Mouse (Mus musculus): ENCODE measurements around the gene Npff.

The Npff gene

DNA sequence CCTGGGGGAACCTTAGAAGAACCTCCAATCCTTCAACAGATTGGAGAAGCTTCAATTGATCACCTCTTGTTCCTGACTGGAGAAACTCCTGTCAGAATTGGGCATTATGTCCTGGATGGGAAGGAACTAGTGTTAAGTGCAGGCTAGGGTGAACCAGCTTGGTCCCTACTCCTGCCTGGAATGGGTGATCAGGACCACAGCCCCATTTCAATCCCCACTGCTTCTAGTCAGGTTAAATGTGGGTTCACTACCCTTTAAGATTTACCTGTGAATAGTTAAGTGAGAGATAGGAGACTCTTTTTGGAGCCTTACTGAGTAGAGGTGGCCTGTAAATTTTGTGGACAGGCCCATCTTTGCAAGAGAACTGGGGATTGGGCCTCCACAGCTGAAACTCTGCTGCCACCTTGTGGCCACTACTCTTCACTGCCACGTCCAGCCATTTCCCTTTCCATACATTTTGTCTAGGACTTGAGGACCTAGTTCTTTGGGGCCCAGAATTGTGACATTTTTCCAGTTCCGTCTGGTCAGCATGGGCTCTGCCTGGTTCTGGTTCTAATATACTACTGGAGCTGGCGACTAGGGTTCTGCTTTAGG, at the start of gene Npff:
Gene Npff (minus strand): TSS at position 51 of the 594 bp plus-strand sequence.
- DNase-seq (ENCODE audit: low spot score): no peak

DNA sequence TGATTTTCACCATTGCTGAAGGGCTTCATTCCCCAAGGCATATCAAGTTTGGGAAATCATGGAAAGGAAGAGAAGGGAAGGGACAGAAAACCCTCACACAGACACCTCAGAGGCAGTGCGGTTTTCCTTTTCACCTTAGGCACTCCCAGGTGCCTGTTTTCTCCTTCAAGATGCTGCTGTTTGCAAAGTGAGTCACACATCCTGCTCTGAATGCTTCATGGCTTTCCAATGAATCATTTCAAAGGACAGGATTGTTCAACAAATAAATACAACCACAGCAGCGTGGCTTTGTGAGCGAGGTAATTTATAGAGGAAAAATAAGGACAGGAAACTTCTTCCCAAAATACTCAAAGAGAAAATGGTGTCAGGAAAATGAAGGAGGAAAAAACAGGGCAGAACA, 47.3 kb upstream of the Npff start:
- DNase-seq (ENCODE audit: low spot score): no peak

DNA sequence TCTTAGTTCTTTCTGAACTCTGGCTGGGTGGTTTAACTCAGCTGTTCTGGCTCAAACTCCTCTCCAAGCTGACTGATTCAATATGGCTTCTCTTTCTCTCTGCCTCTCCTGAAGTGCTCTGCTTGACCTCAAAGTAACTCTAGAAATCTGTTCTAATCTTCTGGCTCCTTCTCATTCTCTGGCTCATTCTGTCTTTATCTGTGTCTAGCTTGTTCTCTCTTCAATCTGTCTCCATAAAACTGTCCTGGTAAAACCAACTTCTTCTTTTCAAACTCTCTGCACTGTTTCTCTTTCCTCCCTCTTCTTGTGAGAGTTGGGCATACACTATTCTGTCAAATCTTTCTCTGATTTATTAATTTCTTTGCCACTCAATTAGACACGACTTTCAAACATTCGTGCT, 43.1 kb upstream of the Npff start:
- no peak for DNase-seq (ENCODE audit: low spot score)

DNA sequence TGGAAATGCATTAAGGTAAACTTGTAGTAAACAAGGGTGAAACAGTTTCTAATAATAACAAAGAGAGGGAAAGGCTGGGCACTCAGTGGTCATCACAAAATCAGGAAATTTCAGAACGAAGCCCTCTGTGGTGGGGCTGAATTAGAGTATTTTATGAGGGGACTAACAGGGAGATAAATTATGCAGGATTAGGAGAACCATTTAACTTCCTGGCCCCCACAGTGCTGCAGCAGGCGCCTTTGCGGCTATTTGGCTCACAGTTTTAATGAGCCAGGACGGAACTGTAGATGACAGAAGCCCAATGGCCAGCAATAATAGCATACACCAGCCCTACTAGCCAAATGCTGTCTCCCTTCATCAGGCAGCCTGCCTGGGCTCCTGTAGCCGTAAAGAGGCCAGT, 38.9 kb upstream of the Npff start:
- no peak for DNase-seq (ENCODE audit: low spot score)

DNA sequence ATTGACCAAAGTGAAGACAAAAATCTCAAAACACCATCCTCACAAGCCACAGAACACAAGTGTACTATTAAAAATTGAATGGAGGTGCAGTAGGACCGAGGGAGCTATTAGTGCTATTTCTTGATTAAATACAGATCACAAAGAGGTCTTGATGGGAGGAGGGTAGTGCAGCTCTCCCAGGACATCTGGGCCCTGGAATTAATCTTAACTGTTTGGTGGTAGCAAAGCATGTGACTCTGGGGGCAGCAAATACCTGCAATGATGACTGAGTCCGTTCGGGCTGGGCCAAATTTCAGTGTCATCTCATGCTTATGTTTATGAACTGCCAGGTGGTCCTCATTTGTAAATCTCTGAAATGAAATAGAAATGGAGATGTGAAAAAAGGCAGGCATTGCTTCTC, 38.3 kb upstream of the Npff start:
- DNase-seq (ENCODE audit: low spot score): no peak

DNA sequence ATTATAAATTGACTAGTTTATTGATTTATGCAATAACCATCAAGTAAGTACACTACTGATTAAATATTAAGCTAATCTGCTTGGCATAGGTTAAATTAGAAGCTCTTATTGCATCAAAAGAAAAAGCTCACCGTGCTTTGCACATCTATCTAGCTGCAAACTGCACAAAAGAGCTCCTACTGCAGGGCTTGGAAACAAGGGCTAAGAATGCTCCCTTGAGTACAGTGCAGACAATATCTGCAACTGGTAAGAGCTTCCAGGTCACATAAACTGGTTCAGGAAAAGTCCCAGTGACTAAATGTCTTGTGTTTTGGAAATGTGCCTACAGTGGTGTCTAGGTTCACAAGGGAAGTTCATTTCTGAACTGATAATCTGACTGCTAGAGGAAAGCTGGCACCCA, 37.7 kb upstream of the Npff start:
- DNase-seq (ENCODE audit: low spot score): no peak

DNA sequence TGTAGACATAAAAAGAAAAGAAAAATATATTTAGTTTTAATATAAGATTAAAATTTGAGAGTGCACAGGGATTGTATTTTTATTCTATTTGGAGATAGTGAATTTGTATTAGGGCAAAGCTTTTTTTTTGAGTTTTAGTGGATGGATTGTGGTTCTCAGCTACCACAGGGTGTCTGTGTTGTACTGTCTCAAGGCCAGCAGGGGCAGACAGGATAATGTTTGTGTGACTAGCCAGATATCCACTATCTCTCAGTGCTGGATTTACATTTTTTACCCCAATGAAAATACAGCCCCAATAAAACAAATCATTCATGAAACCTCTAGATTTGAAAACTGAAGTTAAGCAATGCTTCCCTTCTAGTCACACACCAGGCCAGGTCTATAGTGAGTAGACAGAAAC, 32.8 kb upstream of the Npff start:
- DNase-seq (ENCODE audit: low spot score): no peak

DNA sequence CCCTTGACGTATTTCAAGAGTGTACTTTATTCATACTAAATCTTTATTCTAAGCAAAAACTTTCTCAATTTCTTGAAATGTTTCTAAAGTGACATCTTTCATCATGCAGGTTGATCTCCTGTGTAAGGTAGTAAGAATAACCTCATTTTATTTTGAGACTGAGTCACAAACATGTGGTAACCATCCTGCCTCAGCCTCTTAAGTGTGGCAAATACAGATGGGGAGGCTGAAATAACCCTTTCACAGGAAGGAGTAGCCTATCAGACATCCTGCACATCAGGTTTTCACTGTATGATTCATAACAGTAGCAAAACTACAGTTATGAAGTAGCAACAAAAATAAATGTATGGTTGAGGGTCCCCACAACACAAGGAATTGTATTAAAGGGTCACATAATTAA, 30.8 kb upstream of the Npff start:
- DNase-seq (ENCODE audit: low spot score): no peak

DNA sequence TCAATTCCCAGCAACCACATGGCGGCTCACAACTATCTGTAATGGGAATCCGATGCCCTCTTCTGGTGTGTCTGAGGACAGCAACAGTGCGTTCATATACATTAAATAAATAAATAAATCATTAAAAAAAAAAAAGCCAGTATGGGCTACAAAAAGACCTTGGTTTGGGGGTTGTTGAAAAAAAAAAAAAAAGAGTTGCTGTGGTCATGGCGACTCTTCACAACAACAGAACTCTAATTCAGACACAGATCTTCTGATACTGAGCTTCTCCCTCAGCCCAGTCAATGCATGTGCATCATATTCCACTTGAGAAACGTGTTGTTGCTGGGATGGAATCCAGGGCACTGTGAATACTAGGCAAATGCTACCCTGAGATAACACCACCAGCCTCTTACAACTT, 27.9 kb upstream of the Npff start:
- no peak for DNase-seq (ENCODE audit: low spot score)

DNA sequence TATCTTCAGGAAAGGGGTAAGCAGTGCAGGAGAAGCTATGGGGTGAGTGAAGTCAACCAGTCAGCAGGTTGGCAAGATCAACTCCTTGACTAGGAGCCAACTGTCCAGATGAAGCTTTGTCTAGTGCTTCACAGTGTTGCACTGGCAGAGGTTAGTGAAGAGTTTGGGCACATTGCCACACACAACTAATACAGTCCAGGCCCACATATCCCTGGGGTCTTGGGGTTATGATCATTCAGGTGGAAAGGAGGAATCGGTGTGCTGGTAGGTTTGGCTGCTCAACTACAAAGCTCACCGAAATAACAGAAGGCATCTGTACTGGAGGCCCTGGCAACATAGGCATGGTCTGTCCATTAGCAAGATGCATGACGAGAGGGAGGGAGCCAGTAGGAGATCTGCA, 22.7 kb upstream of the Npff start:
- no peak for DNase-seq (ENCODE audit: low spot score)

DNA sequence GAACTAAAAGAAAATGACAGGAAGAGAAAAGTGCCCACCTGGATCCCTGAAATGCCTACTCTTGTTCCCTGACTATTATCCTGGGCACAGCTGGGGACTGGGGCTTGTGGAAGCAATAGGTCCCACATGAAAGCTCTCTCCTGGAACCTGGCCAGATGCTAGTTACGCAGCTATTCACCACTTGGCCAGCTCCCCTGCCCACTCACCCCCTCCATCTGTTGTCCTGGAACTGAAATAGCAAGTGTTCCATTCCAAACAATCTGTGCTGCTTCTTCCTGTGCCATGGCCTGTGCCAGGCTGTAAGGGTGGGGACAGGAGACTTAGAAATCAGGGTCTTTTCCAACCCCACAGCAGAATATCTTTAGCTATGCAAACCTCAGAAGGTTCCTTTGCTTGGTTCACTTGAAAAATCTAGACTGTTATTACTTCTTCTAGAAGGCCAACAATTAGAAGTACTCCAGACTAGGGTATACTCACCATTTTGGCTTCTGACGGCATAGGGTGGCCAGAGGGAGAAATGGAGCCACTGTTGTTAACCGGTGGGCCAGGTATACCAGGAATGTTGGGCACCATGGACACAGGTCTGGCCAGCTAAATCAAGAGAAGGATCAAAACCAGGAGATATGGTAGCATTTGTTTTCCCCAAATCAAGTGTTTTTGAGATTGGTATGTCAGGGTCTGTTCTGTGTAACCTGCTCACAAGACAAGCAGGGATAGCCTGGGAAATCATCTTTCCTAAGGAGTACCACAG, 22.1 kb upstream of the Npff start:
- DNase-seq (ENCODE audit: low spot score): no peak

DNA sequence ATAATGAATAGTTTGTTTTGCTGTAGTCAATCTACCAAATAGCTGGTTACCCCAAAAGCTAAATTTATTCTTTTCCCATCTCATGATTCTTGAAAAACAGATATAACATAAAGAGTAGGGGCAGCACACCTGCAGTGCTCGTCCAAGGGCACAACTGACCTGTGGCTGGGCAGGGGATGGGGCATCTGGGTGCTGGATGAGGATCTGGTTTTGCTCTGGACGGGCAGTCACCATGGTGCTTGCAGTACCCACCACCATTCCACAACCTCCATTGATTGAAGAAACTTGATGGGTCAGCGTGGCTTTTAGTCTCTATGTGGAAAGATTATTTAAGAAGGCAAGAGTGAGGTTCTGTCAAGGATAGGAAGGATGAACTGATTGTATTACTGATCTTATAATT, 21.5 kb upstream of the Npff start:
- no peak for DNase-seq (ENCODE audit: low spot score)

DNA sequence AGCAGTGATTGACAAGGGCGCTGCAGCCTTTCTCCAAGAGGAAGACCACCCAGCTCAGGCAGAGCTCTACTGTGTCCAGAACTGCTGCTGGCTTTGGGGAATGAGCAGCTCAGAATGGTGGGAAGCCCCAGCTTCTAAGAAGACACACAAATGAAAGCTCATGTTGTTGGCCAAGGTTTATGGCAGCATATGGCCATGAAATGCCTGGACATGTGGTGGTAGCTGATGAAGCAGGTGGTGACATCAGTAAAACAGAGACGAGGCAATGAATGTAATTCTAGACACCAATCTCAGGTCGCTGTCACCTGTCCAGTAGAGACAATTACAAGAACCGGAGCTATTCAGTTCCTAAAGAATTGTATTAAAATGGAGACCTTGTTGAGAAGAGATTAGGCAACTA, 20.1 kb upstream of the Npff start:
- no peak for DNase-seq (ENCODE audit: low spot score)

DNA sequence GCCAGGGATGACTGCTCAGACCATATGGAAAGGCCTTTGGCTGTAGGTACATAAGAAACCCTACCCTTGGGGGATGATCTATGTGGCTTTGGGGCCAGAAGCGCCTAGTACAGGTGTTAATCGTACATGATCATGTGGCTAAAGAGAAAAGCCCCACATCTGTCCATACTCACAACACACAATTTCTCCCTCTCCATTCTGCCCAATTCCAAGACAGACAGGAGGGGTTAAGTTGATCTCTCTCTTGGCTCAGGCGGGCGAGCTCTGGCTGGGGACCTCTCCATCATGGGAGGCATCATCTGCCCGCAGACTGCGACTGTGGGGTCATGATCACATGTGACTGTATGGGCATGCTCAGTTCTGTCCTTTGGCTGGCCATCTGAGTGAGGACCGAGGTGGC, 9.2 kb upstream of the Npff start:
- no peak for DNase-seq (ENCODE audit: low spot score)

DNA sequence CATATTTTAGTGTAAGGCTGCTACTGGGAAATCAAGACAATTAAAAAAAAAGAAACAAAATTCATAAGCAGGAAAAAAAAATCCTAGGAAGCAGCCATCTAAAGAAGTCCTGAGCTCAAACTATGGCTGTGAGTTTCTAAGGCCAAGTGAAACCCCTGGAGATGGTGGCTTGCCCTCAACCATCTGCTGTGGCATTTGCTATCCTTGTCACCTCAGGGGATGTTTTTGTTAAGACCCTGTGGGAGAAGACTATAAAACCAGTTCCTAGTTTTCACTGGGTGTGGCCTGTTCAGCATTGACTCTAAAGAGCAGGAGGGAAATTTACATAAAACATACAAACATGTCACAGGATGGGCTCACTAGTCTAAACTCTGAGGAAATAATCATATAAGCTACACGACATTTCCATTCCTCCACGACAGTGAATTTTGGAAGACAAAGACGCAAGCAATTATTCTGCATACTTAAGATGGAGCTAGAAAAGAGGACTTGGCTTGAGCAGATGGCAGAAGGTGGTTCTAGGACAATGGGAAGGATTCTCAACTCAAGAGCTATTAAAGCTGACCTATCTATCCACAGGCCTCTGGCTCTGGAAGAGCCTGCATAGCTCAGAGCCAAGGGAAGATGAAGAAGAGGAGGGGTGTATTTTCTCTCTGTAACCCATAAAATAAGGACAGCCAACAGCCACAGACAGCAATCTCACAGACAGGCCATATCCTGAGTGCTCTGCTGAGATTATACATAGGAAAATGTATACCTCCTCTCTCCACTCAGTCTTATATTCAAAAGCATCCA, 7.6 kb upstream of the Npff start:
- DNase-seq (ENCODE audit: low spot score): no peak

DNA sequence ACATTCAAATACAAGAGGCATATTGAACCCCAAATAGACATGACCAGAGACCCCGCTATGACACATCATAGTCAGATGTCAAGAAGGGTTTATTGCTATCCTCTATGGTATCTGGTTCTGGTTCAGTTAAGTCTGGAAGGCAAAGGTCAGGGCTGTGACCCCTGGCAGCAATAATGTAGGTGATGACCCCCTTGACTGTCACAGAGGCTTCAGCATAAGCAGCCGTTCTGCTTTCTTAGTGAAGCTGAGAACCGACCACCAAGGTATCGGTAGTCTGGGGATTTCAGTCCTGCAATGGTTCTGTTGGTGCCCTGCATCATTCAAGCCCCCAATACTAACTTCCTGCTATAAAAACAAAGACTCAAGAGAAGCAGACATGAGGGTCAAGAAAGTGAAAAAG, 6.8 kb upstream of the Npff start:
- no peak for DNase-seq (ENCODE audit: low spot score)

DNA sequence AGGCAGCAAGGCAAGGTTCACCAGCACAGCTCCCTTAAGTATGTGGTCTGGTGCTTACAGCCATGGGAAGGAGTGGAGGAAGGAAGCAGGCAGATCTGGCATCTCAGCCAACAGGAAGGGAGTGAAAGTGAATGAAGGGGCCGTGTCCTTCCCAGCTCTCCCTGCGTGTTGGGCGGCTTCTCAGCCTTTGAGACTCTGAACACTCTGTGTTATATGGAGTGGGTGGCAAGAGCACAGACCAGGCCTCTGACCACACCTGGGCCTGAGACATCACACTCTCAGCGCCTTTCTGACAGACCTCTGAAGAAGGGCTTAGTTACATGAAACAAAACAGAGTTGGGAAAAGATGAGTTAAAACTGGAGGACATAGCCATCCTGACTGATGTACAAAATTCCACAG, 5.8 kb upstream of the Npff start:
- DNase-seq (ENCODE audit: low spot score): no peak

DNA sequence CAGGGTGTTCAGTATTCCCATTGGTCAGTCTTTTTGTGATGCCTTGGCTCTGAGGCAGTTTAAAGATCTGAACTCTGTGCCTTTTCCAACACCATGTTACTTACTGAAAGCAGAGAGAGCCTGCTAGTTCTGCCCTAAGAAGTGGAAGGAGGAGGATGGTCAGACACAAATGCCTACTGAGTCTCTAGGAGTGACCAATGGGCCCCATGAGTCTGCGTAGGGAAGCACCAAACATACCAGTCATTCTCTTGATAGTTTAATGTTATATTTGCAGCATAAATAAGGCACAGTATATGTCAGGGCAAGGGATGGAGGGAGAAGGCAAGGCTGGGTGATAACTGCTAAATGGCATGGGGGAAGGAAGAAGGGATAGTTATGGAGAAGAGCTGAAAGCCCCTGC, 3.7 kb upstream of the Npff start:
- DNase-seq (ENCODE audit: low spot score): no peak

DNA sequence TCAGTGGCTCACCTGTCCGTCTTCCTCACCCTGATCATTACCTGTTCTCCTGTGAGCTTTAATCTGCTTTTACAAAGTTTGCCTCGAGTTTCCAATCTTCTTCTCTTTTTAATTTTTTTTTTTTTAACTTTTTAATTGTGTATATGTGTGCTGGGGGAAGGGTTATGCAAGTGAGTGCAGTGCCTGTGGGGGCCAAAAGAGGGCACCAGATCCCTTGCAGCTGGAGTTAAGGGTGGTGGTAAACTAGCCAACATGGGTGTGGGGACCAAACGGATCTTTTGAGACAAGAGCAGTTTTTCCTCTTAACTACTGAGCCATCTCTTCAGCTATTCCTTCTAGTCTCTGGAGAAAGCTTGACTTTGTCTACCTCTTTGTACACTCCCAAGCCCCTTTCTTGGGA, 3.2 kb upstream of the Npff start:
- DNase-seq (ENCODE audit: low spot score): no peak

DNA sequence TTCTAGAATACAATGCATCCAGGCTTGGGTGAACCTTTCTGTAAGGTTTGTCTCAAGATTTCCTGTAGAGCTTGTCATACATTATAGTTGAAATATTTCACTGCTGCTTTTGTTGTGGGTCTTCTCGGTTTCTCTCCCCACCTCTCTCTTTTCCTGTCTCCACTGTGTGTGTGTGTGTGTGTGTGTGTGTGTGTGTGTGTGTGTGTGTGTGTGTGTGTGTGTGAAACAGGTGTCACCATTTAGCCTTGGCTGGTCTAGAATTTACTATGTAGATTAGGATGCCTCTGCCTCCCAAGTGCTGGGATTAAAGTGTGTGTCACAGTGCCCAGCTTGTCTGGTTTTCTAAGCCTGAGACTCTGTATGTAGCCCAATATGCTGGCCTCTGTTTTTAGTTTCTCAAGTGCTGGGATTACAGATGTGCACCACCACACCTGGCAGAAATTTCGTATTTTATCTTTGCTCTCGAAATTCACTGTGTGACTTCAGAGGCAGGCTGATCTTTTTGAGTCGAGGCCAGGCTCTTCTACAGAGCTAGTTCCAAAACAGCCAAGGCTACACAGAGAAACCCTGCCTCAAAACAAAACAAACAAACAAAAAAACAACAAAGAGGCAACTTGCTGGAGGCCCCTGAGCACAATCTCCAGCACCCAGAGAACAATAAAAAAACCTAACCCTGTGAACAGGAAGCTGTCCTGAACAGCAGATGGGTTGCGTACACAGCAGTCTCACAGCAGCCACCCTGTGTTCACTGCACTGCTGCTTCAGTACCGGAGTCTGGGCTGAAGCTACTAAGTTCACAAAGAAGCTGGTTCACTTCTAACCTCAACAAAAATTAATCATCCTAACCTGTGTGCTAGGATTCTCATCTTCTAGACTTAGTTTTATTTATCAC, 1.6 kb upstream of the Npff start:
- no peak for DNase-seq (ENCODE audit: low spot score)

DNA sequence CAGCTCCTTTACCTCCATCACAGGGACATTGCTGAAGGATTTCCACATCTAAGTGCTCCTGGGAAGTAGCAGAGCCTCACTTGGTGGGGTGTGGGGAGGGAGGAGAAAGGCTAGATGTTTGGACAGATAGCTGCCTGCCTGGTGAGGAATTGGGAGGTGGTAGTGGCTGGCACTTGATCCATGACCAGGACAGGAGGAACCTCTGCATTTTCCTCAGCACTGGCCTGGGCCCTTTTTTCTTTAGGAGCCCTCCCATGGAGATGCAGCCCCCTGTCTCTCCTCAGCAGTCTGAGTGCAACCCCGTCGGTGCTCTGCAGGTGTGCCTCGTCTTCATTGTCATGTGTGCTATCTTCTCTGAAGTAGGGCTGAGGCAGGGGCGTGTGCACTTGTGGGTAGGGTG, 3.3 kb downstream of the Npff start:
- DNase-seq (ENCODE audit: low spot score): no peak

DNA sequence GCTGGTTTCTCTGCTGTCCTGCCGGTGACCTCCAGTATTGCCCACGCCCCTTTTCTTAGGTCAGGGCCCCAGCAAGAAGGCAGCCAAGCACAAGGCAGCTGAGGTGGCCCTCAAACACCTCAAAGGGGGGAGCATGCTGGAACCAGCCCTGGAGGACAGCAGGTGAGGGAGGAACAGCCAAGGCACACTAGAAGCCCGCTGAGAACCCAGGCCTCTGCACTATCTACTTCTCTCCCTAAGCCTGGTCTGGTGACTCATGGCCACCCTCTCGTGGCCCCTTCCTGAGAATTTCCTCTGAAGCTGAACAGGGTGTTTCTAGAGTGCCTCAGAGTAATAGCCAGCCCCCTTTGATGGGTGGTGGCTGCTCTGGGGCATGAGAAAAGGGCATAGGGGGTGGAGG, 4.3 kb downstream of the Npff start:
- DNase-seq (ENCODE audit: low spot score): no peak
